Mouse (Mus musculus): ENCODE data around the gene Samd4b. TPM values are rescaled to one million over a fixed set of nuclear protein-coding genes. Genes with fewer than 3 reads are reported as not detected.
A peak's percentile ranks its signal among the peaks of the same experiment; 100 is the strongest.

The Samd4b gene
- polyA plus RNA-seq, 1 experiment from 2014 or later = 40.7 TPM

- Histone ChIP-seq H3K4me1 (replicated peaks; ENCODE audit: control insufficient read depth, insufficient read depth, low read length) (peaks cover 10% of the 10 kb centered on the region), H3K36me3 (ENCODE audit: control insufficient read depth, insufficient read depth, low read length) (no peaks in the 10 kb centered on the region), H3K4me2 (ENCODE audit: low read depth, low read length, severe bottlenecking) (no peak overlapping the region), H3K4me3 (ENCODE audit: low read depth, low read length) (no peak overlapping the region), H3K9me3 (ENCODE audit: control insufficient read depth, low read length) (no peaks in the 10 kb centered on the region), H3K27me3 (ENCODE audit: control insufficient read depth, insufficient read depth, low read length) (no peaks in the 10 kb centered on the region), H3K9ac (ENCODE audit: low read length) (no peak overlapping the region), H3K27ac (ENCODE audit: low read depth, low read length) (no peak overlapping the region)
- DNase-seq (ENCODE audit: low spot score) (no peak), ATAC-seq (replicated peaks; ENCODE audit: low FRiP score) (no peak)
- 67% methylated on average over 13 of the region's 13 CpGs for WGBS
Observed at GRCm38 (mm10) chr7:28447865-28448820, 149.8 kb downstream of the Samd4b start.

- ATAC-seq (replicated peaks; ENCODE audit: low FRiP score) (no peak), DNase-seq (ENCODE audit: low spot score) (no peak)
- Histone ChIP-seq H3K4me3 (ENCODE audit: low read depth, low read length) (no peak overlapping the region), H3K4me2 (ENCODE audit: low read depth, low read length, severe bottlenecking) (no peak overlapping the region), H3K9ac (ENCODE audit: low read length) (no peak overlapping the region), H3K9me3 (ENCODE audit: control insufficient read depth, low read length) (no peaks in the 10 kb centered on the region), H3K4me1 (replicated peaks; ENCODE audit: control insufficient read depth, insufficient read depth, low read length) (peaks cover 7% of the 10 kb centered on the region), H3K36me3 (ENCODE audit: control insufficient read depth, insufficient read depth, low read length) (no peaks in the 10 kb centered on the region), H3K27me3 (ENCODE audit: control insufficient read depth, insufficient read depth, low read length) (no peaks in the 10 kb centered on the region), H3K27ac (ENCODE audit: low read depth, low read length) (no peak overlapping the region)
- WGBS = 18% methylated on average over 12 of the region's 12 CpGs
Observed at GRCm38 (mm10) chr7:28447101-28447830, 150.7 kb downstream of the Samd4b start.

GRCm38 (mm10) chr7:28446446-28446845 lies 151.5 kb downstream of the Samd4b start:
- H3K27ac ChIP-seq (ENCODE audit: low read depth, low read length) = no peak overlapping the region
- H3K4me3 ChIP-seq (ENCODE audit: low read depth, low read length) = no peak overlapping the region
- H3K9me3 ChIP-seq (ENCODE audit: control insufficient read depth, low read length) = no peaks in the 10 kb centered on the region
- H3K4me2 ChIP-seq (ENCODE audit: low read depth, low read length, severe bottlenecking) = peak overlapping the region; percentile 15; the same call in 1 of the 2 replicates
- ATAC-seq (replicated peaks; ENCODE audit: low FRiP score) = no peak
- 4% methylated on average over 12 of the region's 12 CpGs for WGBS
- H3K27me3 ChIP-seq (ENCODE audit: control insufficient read depth, insufficient read depth, low read length) = no peaks in the 10 kb centered on the region
- no peak overlapping the region for H3K9ac ChIP-seq (ENCODE audit: low read length)
- peak; percentile 91 for DNase-seq (ENCODE audit: low spot score)
- H3K36me3 ChIP-seq (ENCODE audit: control insufficient read depth, insufficient read depth, low read length) = no peaks in the 10 kb centered on the region
- peaks cover 7% of the 10 kb centered on the region for H3K4me1 ChIP-seq (replicated peaks; ENCODE audit: control insufficient read depth, insufficient read depth, low read length)

- H3K27ac ChIP-seq (ENCODE audit: low read depth, low read length) = no peak overlapping the region
- 85% methylated on average over 13 of the region's 13 CpGs for WGBS
- no peak overlapping the region for H3K9ac ChIP-seq (ENCODE audit: low read length)
- ATAC-seq (replicated peaks; ENCODE audit: low FRiP score) (no peak), DNase-seq (ENCODE audit: low spot score) (no peak)
- peaks cover 7% of the 10 kb centered on the region for H3K4me1 ChIP-seq (replicated peaks; ENCODE audit: control insufficient read depth, insufficient read depth, low read length)
- H3K4me2 ChIP-seq (ENCODE audit: low read depth, low read length, severe bottlenecking) = no peak overlapping the region
- no peaks in the 10 kb centered on the region for H3K9me3 ChIP-seq (ENCODE audit: control insufficient read depth, low read length)
- no peaks in the 10 kb centered on the region for H3K36me3 ChIP-seq (ENCODE audit: control insufficient read depth, insufficient read depth, low read length)
- H3K4me3 ChIP-seq (ENCODE audit: low read depth, low read length) = no peak overlapping the region
- H3K27me3 ChIP-seq (ENCODE audit: control insufficient read depth, insufficient read depth, low read length) = no peaks in the 10 kb centered on the region
Observed at GRCm38 (mm10) chr7:28444344-28444974, 153.5 kb downstream of the Samd4b start.

GRCm38 (mm10) chr7:28442688-28443087 lies 155.3 kb downstream of the Samd4b start:
- no peaks in the 10 kb centered on the region for H3K9me3 ChIP-seq (ENCODE audit: control insufficient read depth, low read length)
- DNase-seq (ENCODE audit: low spot score) = no peak
- no peak overlapping the region for H3K4me2 ChIP-seq (ENCODE audit: low read depth, low read length, severe bottlenecking)
- H3K27me3 ChIP-seq (ENCODE audit: control insufficient read depth, insufficient read depth, low read length) = no peaks in the 10 kb centered on the region
- no peaks in the 10 kb centered on the region for H3K36me3 ChIP-seq (ENCODE audit: control insufficient read depth, insufficient read depth, low read length)
- ATAC-seq (replicated peaks; ENCODE audit: low FRiP score) = no peak
- WGBS = 58% methylated on average over 4 of the region's 4 CpGs
- H3K9ac ChIP-seq (ENCODE audit: low read length) = no peak overlapping the region
- H3K4me1 ChIP-seq (replicated peaks; ENCODE audit: control insufficient read depth, insufficient read depth, low read length) = peaks cover 7% of the 10 kb centered on the region
- H3K27ac ChIP-seq (ENCODE audit: low read depth, low read length) = no peak overlapping the region
- H3K4me3 ChIP-seq (ENCODE audit: low read depth, low read length) = no peak overlapping the region

- ATAC-seq (replicated peaks; ENCODE audit: low FRiP score) = no peak
- 87% methylated on average over 13 of the region's 14 CpGs for WGBS
Observed at GRCm38 (mm10) chr7:28441776-28442485, 156.0 kb downstream of the Samd4b start.

GRCm38 (mm10) chr7:28440739-28441138 lies 157.2 kb downstream of the Samd4b start:
- Histone ChIP-seq H3K27ac (ENCODE audit: low read depth, low read length) (no peak overlapping the region), H3K4me3 (ENCODE audit: low read depth, low read length) (no peak overlapping the region), H3K9me3 (ENCODE audit: control insufficient read depth, low read length) (no peaks in the 10 kb centered on the region), H3K27me3 (ENCODE audit: control insufficient read depth, insufficient read depth, low read length) (no peaks in the 10 kb centered on the region), H3K4me1 (replicated peaks; ENCODE audit: control insufficient read depth, insufficient read depth, low read length) (no peaks in the 10 kb centered on the region), H3K4me2 (ENCODE audit: low read depth, low read length, severe bottlenecking) (no peak overlapping the region), H3K9ac (ENCODE audit: low read length) (no peak overlapping the region), H3K36me3 (ENCODE audit: control insufficient read depth, insufficient read depth, low read length) (no peaks in the 10 kb centered on the region)
- no peak for ATAC-seq (replicated peaks; ENCODE audit: low FRiP score)
- no peak for DNase-seq (ENCODE audit: low spot score)
- WGBS = 64% methylated on average over 2 of the region's 2 CpGs

More at GRCm38 (mm10) chr7:28441776-28442485, 156.0 kb downstream of the Samd4b start:
- no peaks in the 10 kb centered on the region for H3K9me3 ChIP-seq (ENCODE audit: control insufficient read depth, low read length)
- no peaks in the 10 kb centered on the region for H3K27me3 ChIP-seq (ENCODE audit: control insufficient read depth, insufficient read depth, low read length)
- H3K4me1 ChIP-seq (replicated peaks; ENCODE audit: control insufficient read depth, insufficient read depth, low read length) = no peaks in the 10 kb centered on the region
- H3K36me3 ChIP-seq (ENCODE audit: control insufficient read depth, insufficient read depth, low read length) = no peaks in the 10 kb centered on the region
- no peak overlapping the region for H3K4me2 ChIP-seq (ENCODE audit: low read depth, low read length, severe bottlenecking)
- H3K9ac ChIP-seq (ENCODE audit: low read length) = no peak overlapping the region
- no peak for DNase-seq (ENCODE audit: low spot score)
- no peak overlapping the region for H3K4me3 ChIP-seq (ENCODE audit: low read depth, low read length)
- no peak overlapping the region for H3K27ac ChIP-seq (ENCODE audit: low read depth, low read length)

GRCm38 (mm10) chr7:28438771-28439170 lies 159.2 kb downstream of the Samd4b start:
- H3K4me1 ChIP-seq (replicated peaks; ENCODE audit: control insufficient read depth, insufficient read depth, low read length) = peaks cover 9% of the 10 kb centered on the region; the same call in 1 of the 2 replicates
- no peak overlapping the region for H3K9ac ChIP-seq (ENCODE audit: low read length)
- no peak overlapping the region for H3K4me3 ChIP-seq (ENCODE audit: low read depth, low read length)
- H3K27ac ChIP-seq (ENCODE audit: low read depth, low read length) = no peak overlapping the region
- H3K4me2 ChIP-seq (ENCODE audit: low read depth, low read length, severe bottlenecking) = no peak overlapping the region
- H3K9me3 ChIP-seq (ENCODE audit: control insufficient read depth, low read length) = no peaks in the 10 kb centered on the region
- DNase-seq (ENCODE audit: low spot score) (no peak), ATAC-seq (replicated peaks; ENCODE audit: low FRiP score) (no peak)
- WGBS = 88% methylated on average over 2 of the region's 2 CpGs
- H3K27me3 ChIP-seq (ENCODE audit: control insufficient read depth, insufficient read depth, low read length) = no peaks in the 10 kb centered on the region
- no peaks in the 10 kb centered on the region for H3K36me3 ChIP-seq (ENCODE audit: control insufficient read depth, insufficient read depth, low read length)

All from forebrain, embryonic 11.5 days (tissue).